Mouse (Mus musculus): ENCODE data around the gene Spata2.

- TF ChIP-seq POLR2A (IDR thresholded peaks at IDR 0.05; ENCODE audit: borderline replicate concordance, extremely low read depth, insufficient read depth, insufficient read length, poor library complexity, severe bottlenecking) (no peak), CTCF (IDR thresholded peaks at IDR 0.05; ENCODE audit: borderline replicate concordance, extremely low read depth, insufficient read depth, insufficient read length) (no peak)
These were observed 19.7 kb upstream of the Spata2 start for GRCm38 (mm10) chr2:167512365-167512764.

Measured in brain, embryonic 14.5 days (tissue).